8 mouse cellular contexts compared by ENCODE assay signal in genomic region chr17:27513279-27513915, GRCm38 (mm10). TPM values are rescaled to one million over a fixed set of nuclear protein-coding genes. Genes with fewer than 3 reads are reported as not detected.
A peak's percentile ranks its signal among the peaks of the same experiment; 100 is the strongest.
DNase-seq lines count a peak whose midpoint lies in the region; ATAC-seq and TF ChIP-seq lines count a peak whose summit lies in the region.

No protein-coding gene starts in this region.

- no peaks in the 10 kb centered on the region for H3K9me3 ChIP-seq in heart, embryonic 14.5 days (ENCODE audit: control insufficient read depth, low read length)
- no peaks in the 10 kb centered on the region for H3K9me3 ChIP-seq in ES-Bruce4 (replicated peaks; ENCODE audit: control insufficient read depth, insufficient read depth, low read length, poor library complexity, severe bottlenecking)
- no peaks in the 10 kb centered on the region for H3K9me3 ChIP-seq in embryonic facial prominence, embryonic 12.5 days
- H3K9me3 ChIP-seq in limb, embryonic 13.5 days = no peaks in the 10 kb centered on the region

- intact Hi-C loops in heart, postnatal 36 days (cut with DNase I) = no loop called here
- intact Hi-C loops in left cerebral cortex, postnatal 4 days (cut with DNase I) = no loop called here

- no peaks in the 10 kb centered on the region for H3K36me3 ChIP-seq in heart, embryonic 14.5 days (ENCODE audit: control insufficient read depth, insufficient read depth, low read length)
- H3K36me3 ChIP-seq in ES-Bruce4 (ENCODE audit: control insufficient read depth, insufficient read depth, low read length, poor library complexity, severe bottlenecking) = no peaks in the 10 kb centered on the region
- H3K36me3 ChIP-seq in embryonic facial prominence, embryonic 12.5 days = no peaks in the 10 kb centered on the region
- H3K36me3 ChIP-seq in limb, embryonic 13.5 days = no peaks in the 10 kb centered on the region
- H3K36me3 ChIP-seq in small intestine, adult 2 months (ENCODE audit: control insufficient read depth, insufficient read depth, low read length) = no peaks in the 10 kb centered on the region

- H3K9ac ChIP-seq in heart, embryonic 14.5 days (ENCODE audit: low read length) = peak overlapping the region; percentile 66
- H3K9ac ChIP-seq in ES-Bruce4 (ENCODE audit: low read depth, poor library complexity, severe bottlenecking) = peak overlapping the region; percentile 70
- H3K9ac ChIP-seq in embryonic facial prominence, embryonic 12.5 days = peak overlapping the region; percentile 65
- peak overlapping the region; percentile 63 for H3K9ac ChIP-seq in limb, embryonic 13.5 days

- peak overlapping the region; percentile 50 to 57 for H3K4me3 ChIP-seq in heart, embryonic 14.5 days (ENCODE audit: control insufficient read depth in 1 of 2, insufficient read depth in 1 of 2, low read depth in 1 of 2, low read length in 2 of 2)
- peak overlapping the region; percentile 65 for H3K4me3 ChIP-seq in ES-Bruce4 (ENCODE audit: low read depth, low read length)
- H3K4me3 ChIP-seq in embryonic facial prominence, embryonic 12.5 days = peak overlapping the region; percentile 56
- H3K4me3 ChIP-seq in limb, embryonic 13.5 days = peak overlapping the region; percentile 63
- H3K4me3 ChIP-seq in small intestine, adult 2 months (ENCODE audit: low read depth, low read length) = peak overlapping the region; percentile 34

- H3K4me1 ChIP-seq in heart, embryonic 14.5 days (ENCODE audit: control insufficient read depth in 2 of 2, insufficient read depth in 2 of 2, low read length in 2 of 2) = peaks cover 0 to 24% of the 10 kb centered on the region in 2 experiments; a peak in 2 of 4 replicates
- H3K4me1 ChIP-seq in ES-Bruce4 (ENCODE audit: control insufficient read depth, insufficient read depth, low read length) = no peaks in the 10 kb centered on the region
- peaks cover 17% of the 10 kb centered on the region for H3K4me1 ChIP-seq in embryonic facial prominence, embryonic 12.5 days
- peaks cover 20% of the 10 kb centered on the region for H3K4me1 ChIP-seq in limb, embryonic 13.5 days
- no peaks in the 10 kb centered on the region; the same call in 1 of the 2 replicates for H3K4me1 ChIP-seq in small intestine, adult 2 months (ENCODE audit: control insufficient read depth, insufficient read depth, insufficient read length, low read length)

- no peak for ATAC-seq in heart, embryonic 14.5 days (ENCODE audit: insufficient number of reproducible peaks, insufficient read depth, low FRiP score, low read depth)
- ATAC-seq in embryonic facial prominence, embryonic 12.5 days (ENCODE audit: insufficient number of reproducible peaks, insufficient read depth, low FRiP score, low TSS enrichment) = no peak
- ATAC-seq in limb, embryonic 13.5 days (ENCODE audit: low FRiP score, low read depth) = no peak

- TF ChIP-seq EP300 in ES-Bruce4 (IDR thresholded peaks at IDR 0.05; ENCODE audit: insufficient read depth, low read depth, low read length) = no peak

- 1% methylated on average over 59 of the region's 66 CpGs for WGBS in heart, embryonic 14.5 days
- 2% methylated on average over 64 of the region's 66 CpGs for WGBS in embryonic facial prominence, embryonic 12.5 days
- WGBS in limb, embryonic 13.5 days = 2% methylated on average over 63 of the region's 66 CpGs
- 2% methylated on average over 63 of the region's 66 CpGs for WGBS in small intestine, adult 2 months

- TF ChIP-seq CTCF in ES-Bruce4 (IDR thresholded peaks at IDR 0.05; ENCODE audit: low read depth, low read length) = no peak
- TF ChIP-seq CTCF in small intestine, adult 2 months (IDR thresholded peaks at IDR 0.05; ENCODE audit: extremely low read depth, insufficient read length, insufficient replicate concordance, low read depth, low read length) = no peak

- H3K27ac ChIP-seq in heart, embryonic 14.5 days (replicated peaks in 1 of 2; ENCODE audit: control insufficient read depth in 1 of 2, insufficient read depth in 1 of 2, low read depth in 2 of 2, low read length in 2 of 2) = no peak overlapping the region
- H3K27ac ChIP-seq in ES-Bruce4 (ENCODE audit: insufficient read depth, low read length) = no peak overlapping the region
- no peak overlapping the region for H3K27ac ChIP-seq in embryonic facial prominence, embryonic 12.5 days
- no peak overlapping the region for H3K27ac ChIP-seq in limb, embryonic 13.5 days
- no peak overlapping the region for H3K27ac ChIP-seq in small intestine, adult 2 months (ENCODE audit: insufficient read depth, low read depth, low read length)

- peaks cover 100% of the 10 kb centered on the region for H3K27me3 ChIP-seq in heart, embryonic 14.5 days (ENCODE audit: control insufficient read depth, insufficient read depth, low read length)
- peaks cover 18% of the 10 kb centered on the region for H3K27me3 ChIP-seq in ES-Bruce4 (ENCODE audit: control insufficient read depth, insufficient read depth, low read length, poor library complexity, severe bottlenecking)
- peaks cover 85% of the 10 kb centered on the region for H3K27me3 ChIP-seq in embryonic facial prominence, embryonic 12.5 days
- H3K27me3 ChIP-seq in limb, embryonic 13.5 days = peaks cover 97% of the 10 kb centered on the region
- H3K27me3 ChIP-seq in small intestine, adult 2 months (ENCODE audit: control insufficient read depth, insufficient read depth, low read length) = peaks cover 34% of the 10 kb centered on the region

- no peak for TF ChIP-seq POLR2A in ES-Bruce4 (IDR thresholded peaks at IDR 0.05; ENCODE audit: insufficient read depth, low read length)
- TF ChIP-seq POLR2A in small intestine, adult 2 months (IDR thresholded peaks at IDR 0.05; ENCODE audit: low read depth, low read length) = no peak

- DNase-seq in heart, postnatal 36 days = no peak
- DNase-seq in ovary, adult 18-20 months (ENCODE audit: low spot score) = no peak
- no peak for DNase-seq in left cerebral cortex, postnatal 4 days

- H3K4me2 ChIP-seq in heart, embryonic 14.5 days (ENCODE audit: low read length) = peak overlapping the region; percentile 99
- peak overlapping the region; percentile 100 for H3K4me2 ChIP-seq in embryonic facial prominence, embryonic 12.5 days (replicated peaks)
- H3K4me2 ChIP-seq in limb, embryonic 13.5 days (replicated peaks) = peak overlapping the region; percentile 99

RNA-seq across cellular contexts. Expression of gene Grm4, which starts 7.8 kb away (rescaled TPM):
- polyA plus RNA-seq in heart, embryonic 14.5 days (2014; fragmentation: Nextera tagmentation; extraction: Ambion mirVana) = 0.12 TPM in 1 of 2 replicates, not detected in the other
- total RNA-seq in heart, postnatal 36 days (2021) = under 1 TPM; 0.11 to 0.14 TPM
- polyA plus RNA-seq in ES-Bruce4 (2011; ENCODE audit: insufficient read depth, insufficient read length, low read depth, missing spikeins) = 0.49 and 0.63 TPM in 2 replicates
- 0.68 and 0.73 TPM in 2 replicates for polyA plus RNA-seq in embryonic facial prominence, embryonic 12.5 days (2016; fragmentation: Nextera tagmentation; extraction: Ambion mirVana)
- 0.31 and 0.34 TPM in 2 replicates for polyA plus RNA-seq in limb, embryonic 13.5 days (2015; fragmentation: Nextera tagmentation; extraction: Ambion mirVana)
- polyA plus RNA-seq in small intestine, adult 2 months (2012; rRNA removed) = 0.88 and 4.1 TPM in 2 replicates
- 10 to 100 TPM; 14.4 to 18.2 TPM for total RNA-seq in left cerebral cortex, postnatal 4 days (2021)

RNA-seq across cellular contexts. Expression of gene Hmga1, which starts 42.9 kb away (rescaled TPM):
- polyA plus RNA-seq in heart, embryonic 14.5 days (2014; fragmentation: Nextera tagmentation; extraction: Ambion mirVana) = 113 and 126 TPM in 2 replicates
- total RNA-seq in heart, postnatal 36 days (2021) = 10 to 100 TPM; 41.2 to 45.0 TPM
- polyA plus RNA-seq in ES-Bruce4 (2011; ENCODE audit: insufficient read depth, insufficient read length, low read depth, missing spikeins) = 933 and 989 TPM in 2 replicates
- polyA plus RNA-seq in embryonic facial prominence, embryonic 12.5 days (2016; fragmentation: Nextera tagmentation; extraction: Ambion mirVana) = 236 and 247 TPM in 2 replicates
- polyA plus RNA-seq in limb, embryonic 13.5 days (2015; fragmentation: Nextera tagmentation; extraction: Ambion mirVana) = 234 and 241 TPM in 2 replicates
- polyA plus RNA-seq in small intestine, adult 2 months (2012; rRNA removed) = 63.0 and 91.0 TPM in 2 replicates
- total RNA-seq in left cerebral cortex, postnatal 4 days (2021) = 10 to 100 TPM; 43.6 to 45.5 TPM

RNA-seq across cellular contexts. Expression of gene AI413582, which starts 52.2 kb away (rescaled TPM):
- 18.5 and 24.2 TPM in 2 replicates for polyA plus RNA-seq in heart, embryonic 14.5 days (2014; fragmentation: Nextera tagmentation; extraction: Ambion mirVana)
- total RNA-seq in heart, postnatal 36 days (2021) = 10 to 100 TPM in 1 of 2 experiments, 1 to 10 TPM in 1; 7.4 to 10.4 TPM
- 14.4 and 16.8 TPM in 2 replicates for polyA plus RNA-seq in ES-Bruce4 (2011; ENCODE audit: insufficient read depth, insufficient read length, low read depth, missing spikeins)
- 18.2 and 20.3 TPM in 2 replicates for polyA plus RNA-seq in embryonic facial prominence, embryonic 12.5 days (2016; fragmentation: Nextera tagmentation; extraction: Ambion mirVana)
- polyA plus RNA-seq in limb, embryonic 13.5 days (2015; fragmentation: Nextera tagmentation; extraction: Ambion mirVana) = 20.2 and 21.0 TPM in 2 replicates
- polyA plus RNA-seq in small intestine, adult 2 months (2012; rRNA removed) = 21.6 and 34.7 TPM in 2 replicates
- 10 to 100 TPM; 61.2 to 61.6 TPM for total RNA-seq in left cerebral cortex, postnatal 4 days (2021)
